Mouse (Mus musculus) heart, embryonic 13.5 days (tissue): Measurements from ENCODE around the gene Fam136a. TPM values are rescaled to one million over a fixed set of nuclear protein-coding genes. Genes with fewer than 3 reads are reported as not detected.
A peak's percentile ranks its signal among the peaks of the same experiment; 100 is the strongest.

ENCODE experiments used
- ATAC-seq: fragments of 200-750 bp; cut with Nextera tagmentation; 2 replicates; pipeline ENCODE4 v1.8.0; 2017; ENCODE audit warnings: moderate TSS enrichment; ENCODE audit not compliant: insufficient number of reproducible peaks, low FRiP score, low TSS enrichment; ENCODE audit errors: extremely low read depth
- H3K27ac ChIP-seq: fragments of 300-500 bp; sonication (generic); replicated peaks from 2 replicates; pipeline ENCODE4 v1.5.1; 2015; ENCODE audit warnings: moderate library complexity, mild to moderate bottlenecking, inconsistent platforms
- H3K27me3 ChIP-seq: fragments of 300-500 bp; sonication (generic); replicated peaks from 2 replicates; pipeline ENCODE4 v1.6.1; 2015; ENCODE audit warnings: mild to moderate bottlenecking, inconsistent platforms
- H3K36me3 ChIP-seq: fragments of 300-500 bp; sonication (generic); 2 replicates; pipeline ENCODE4 v1.6.1; 2015; ENCODE audit warnings: mild to moderate bottlenecking, inconsistent platforms
- H3K4me1 ChIP-seq: fragments of 300-500 bp; sonication (generic); 2 replicates; pipeline ENCODE4 v1.6.1; 2015; ENCODE audit warnings: inconsistent platforms
- H3K4me2 ChIP-seq: fragments of 300-500 bp; sonication (generic); 2 replicates; pipeline ENCODE4 v1.6.1; 2015; ENCODE audit warnings: inconsistent platforms, mild to moderate bottlenecking, moderate library complexity
- H3K4me3 ChIP-seq: fragments of 300-500 bp; sonication (generic); 2 replicates; pipeline ENCODE4 v1.5.1; 2015; ENCODE audit warnings: moderate library complexity, mild to moderate bottlenecking, inconsistent platforms
- H3K9ac ChIP-seq: fragments of 300-500 bp; sonication (generic); 2 replicates; pipeline ENCODE4 v1.6.1; 2015; ENCODE audit warnings: inconsistent platforms, mild to moderate bottlenecking, moderate library complexity
- H3K9me3 ChIP-seq: fragments of 300-500 bp; sonication (generic); 2 replicates; pipeline ENCODE4 v1.6.1; 2016; ENCODE audit warnings: inconsistent platforms
- WGBS: fragments of 180-500 bp; shearing (Covaris S2); methylation state at CpG from one replicate; pipeline ENCODE4 v1.1.7; 2015; ENCODE audit warnings: mixed read lengths; 5-methylcytosine and 5-hydroxymethylcytosine counted together
- polyA plus RNA-seq: library from polyadenylated mRNA; unstranded; fragments of >200 nt; fragmentation: Nextera tagmentation; extraction: Ambion mirVana; gene quantifications from 2 replicates; pipeline ENCODE4 v1.2.1, GENCODE M21; 2015

Fam136a gene
- polyA plus RNA-seq, 1 experiment from 2014 or later, result 93.8 TPM

DNA sequence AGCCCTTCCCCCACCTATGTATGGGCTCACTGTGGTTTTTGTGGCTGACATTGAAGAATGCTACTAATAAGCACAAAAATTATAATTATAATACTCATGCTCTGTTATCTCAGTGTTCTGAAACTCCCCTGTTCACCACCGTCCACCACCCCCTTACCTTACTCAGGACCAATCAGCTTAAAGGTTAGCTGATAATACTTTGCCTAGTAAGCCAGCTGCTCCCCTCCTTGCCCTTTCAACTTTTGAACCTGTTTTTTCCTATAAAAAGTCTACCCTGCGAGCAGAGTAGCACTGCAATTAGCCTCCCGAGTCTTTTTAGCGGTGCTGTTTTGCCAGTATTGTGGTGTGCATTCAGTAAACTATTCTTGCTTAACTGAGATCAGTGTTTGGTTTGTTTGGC is 19.2 kb downstream of the Fam136a start:
- H3K27me3 ChIP-seq, result no peaks in the 10 kb centered on the region
- no peak overlapping the region for H3K4me3 ChIP-seq
- 47% methylated on average over 4 of the region's 4 CpGs for WGBS
- ATAC-seq, result no peak
- H3K27ac ChIP-seq, result no peak overlapping the region
- H3K4me2 ChIP-seq, result no peak overlapping the region
- no peaks in the 10 kb centered on the region for H3K4me1 ChIP-seq
- H3K9ac ChIP-seq, result no peak overlapping the region
- peaks cover 39% of the 10 kb centered on the region for H3K36me3 ChIP-seq
- H3K9me3 ChIP-seq, result no peaks in the 10 kb centered on the region

DNA sequence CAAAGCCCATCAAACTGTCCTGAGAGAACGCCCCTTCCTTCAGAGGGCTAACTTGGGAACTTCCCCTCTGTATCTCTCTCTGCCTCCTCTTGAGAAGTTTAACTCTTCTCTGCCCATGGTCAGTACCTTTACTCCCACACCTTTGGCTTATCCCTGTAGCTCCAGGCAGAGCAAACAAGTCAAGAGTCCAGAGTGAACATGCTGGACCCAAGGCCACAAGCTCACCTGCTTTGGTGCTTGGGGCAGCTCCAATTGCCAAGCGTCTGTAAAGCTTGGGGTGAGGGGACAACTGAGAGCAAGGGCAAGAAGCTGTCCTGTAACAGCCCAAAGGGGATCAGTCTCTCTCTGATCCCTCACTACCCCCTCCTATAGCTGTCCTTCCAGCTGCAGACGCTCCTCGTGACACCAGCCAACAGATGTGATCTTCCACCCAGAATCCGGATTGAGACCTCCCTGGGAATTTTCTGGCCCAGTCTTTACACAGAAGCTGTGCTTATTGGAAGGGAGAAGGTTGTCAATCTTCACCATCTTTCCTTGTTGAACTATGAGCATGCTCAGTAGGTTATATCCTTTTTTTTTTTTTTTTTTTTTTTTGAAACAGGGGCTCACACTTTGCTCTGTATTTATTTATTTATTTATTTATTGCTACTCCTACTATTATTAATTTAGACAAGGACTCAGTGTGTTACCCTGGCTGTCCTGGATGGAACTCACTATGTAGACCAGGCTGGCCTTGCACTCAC is 20.1 kb downstream of the Fam136a start:
- no peaks in the 10 kb centered on the region for H3K4me1 ChIP-seq
- H3K27ac ChIP-seq, result no peak overlapping the region
- no peak overlapping the region for H3K4me2 ChIP-seq
- 65% methylated on average over 5 of the region's 5 CpGs for WGBS
- H3K4me3 ChIP-seq, result no peak overlapping the region
- H3K9ac ChIP-seq, result no peak overlapping the region
- H3K9me3 ChIP-seq, result no peaks in the 10 kb centered on the region
- ATAC-seq, result no peak
- peaks cover 44% of the 10 kb centered on the region for H3K36me3 ChIP-seq
- no peaks in the 10 kb centered on the region for H3K27me3 ChIP-seq

DNA sequence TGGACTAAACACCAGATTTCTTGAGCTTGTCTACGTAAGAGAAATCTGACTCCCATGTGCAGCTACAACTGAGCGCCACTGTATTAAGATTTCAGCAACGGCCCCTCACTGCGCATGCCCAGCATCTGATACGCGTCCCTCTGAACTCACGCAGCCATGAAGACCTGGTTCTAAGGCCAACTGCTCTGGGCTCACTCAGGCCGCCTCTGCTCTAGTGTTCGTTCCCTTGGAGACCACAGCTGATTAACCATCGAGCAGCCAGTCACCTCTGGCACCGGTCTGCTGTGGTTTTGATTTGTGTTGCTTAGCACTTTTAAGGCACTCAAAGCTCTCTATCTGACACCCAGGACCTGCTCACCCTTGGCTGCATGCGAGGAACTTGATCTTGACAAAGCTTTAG is 21.9 kb downstream of the Fam136a start:
- Histone ChIP-seq H3K36me3 (peaks cover 62% of the 10 kb centered on the region), H3K9ac (no peak overlapping the region), H3K4me3 (no peak overlapping the region), H3K27ac (no peak overlapping the region), H3K4me2 (no peak overlapping the region), H3K27me3 (no peaks in the 10 kb centered on the region), H3K4me1 (no peaks in the 10 kb centered on the region), H3K9me3 (no peaks in the 10 kb centered on the region)
- ATAC-seq, result no peak
- 76% methylated on average over 12 of the region's 12 CpGs for WGBS

DNA sequence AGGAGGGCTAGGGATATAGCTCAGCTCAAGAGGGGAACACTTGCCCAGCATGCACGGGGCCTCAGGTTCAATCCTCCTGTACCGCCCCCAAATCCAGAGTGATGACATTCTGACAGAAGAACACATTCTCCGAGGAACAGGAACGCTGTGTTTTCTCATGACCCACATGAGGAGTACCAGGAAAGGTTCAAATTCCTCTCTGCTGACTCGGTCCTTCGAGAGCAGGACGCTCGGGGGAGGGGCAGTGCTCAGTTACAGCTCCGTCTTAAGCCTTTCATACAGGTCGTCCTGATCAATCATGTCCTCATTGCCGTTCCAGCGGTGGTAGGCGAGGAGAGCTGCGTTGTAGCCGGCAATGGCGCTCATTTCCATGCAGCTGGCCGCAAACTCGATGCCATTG is 23.0 kb downstream of the Fam136a start:
- Histone ChIP-seq H3K4me1 (no peaks in the 10 kb centered on the region), H3K27ac (no peak overlapping the region), H3K9me3 (no peaks in the 10 kb centered on the region), H3K36me3 (peaks cover 70% of the 10 kb centered on the region), H3K27me3 (no peaks in the 10 kb centered on the region), H3K4me2 (no peak overlapping the region), H3K4me3 (no peak overlapping the region), H3K9ac (no peak overlapping the region)
- whole genome bisulfite sequencing, result 63% methylated on average over 18 of the region's 18 CpGs
- no peak for ATAC-seq

DNA sequence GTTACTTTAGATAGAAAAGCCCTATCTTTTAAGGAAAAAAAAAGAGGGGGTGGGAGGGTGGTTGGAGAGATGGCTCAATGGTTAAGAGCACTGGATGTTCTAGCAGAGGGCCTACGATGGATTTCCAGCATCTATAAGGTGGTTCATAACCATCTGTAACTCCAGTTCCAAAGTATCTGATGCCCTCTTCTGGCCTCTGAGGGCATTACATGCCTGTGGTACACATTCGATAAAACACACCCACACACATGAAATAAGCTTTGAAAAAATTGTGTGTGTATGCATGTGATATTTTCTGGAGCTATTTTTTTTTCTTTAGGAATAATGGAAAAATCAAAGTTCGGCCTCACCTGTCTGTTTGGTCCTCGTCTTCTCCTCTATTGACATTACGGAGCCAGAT is 25.9 kb downstream of the Fam136a start:
- Histone ChIP-seq H3K27ac (no peak overlapping the region), H3K9ac (no peak overlapping the region), H3K4me3 (no peak overlapping the region), H3K4me2 (no peak overlapping the region), H3K4me1 (peaks cover 21% of the 10 kb centered on the region), H3K9me3 (no peaks in the 10 kb centered on the region), H3K36me3 (peaks cover 76% of the 10 kb centered on the region), H3K27me3 (no peaks in the 10 kb centered on the region)
- ATAC-seq, result no peak
- 93% methylated on average over 5 of the region's 5 CpGs for WGBS

DNA sequence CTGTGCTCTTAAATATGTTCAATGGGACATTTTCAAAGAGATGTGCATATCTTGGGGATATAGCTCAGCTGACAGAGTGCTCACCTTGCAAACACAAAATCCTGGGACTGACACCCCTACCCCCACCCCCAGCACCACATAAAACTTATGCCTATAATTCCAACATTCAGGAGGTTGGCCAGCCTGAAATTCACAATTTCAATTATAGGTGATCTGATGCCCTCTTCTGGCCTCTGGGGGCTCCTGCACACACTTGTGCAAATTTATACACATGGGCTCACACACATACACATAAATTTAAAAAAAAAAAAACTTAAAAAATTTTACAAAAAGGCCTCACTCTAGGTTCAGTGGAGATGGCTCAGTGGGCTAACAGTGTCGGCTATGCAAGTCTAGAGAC is 27.7 kb downstream of the Fam136a start:
- Histone ChIP-seq H3K36me3 (peaks cover 60% of the 10 kb centered on the region), H3K4me1 (peaks cover 29% of the 10 kb centered on the region), H3K9me3 (no peaks in the 10 kb centered on the region), H3K4me3 (no peak overlapping the region), H3K27ac (no peak overlapping the region), H3K27me3 (no peaks in the 10 kb centered on the region), H3K4me2 (no peak overlapping the region), H3K9ac (no peak overlapping the region)
- no peak for ATAC-seq
- WGBS, result 90% methylated on average over 1 of the region's 1 CpGs

DNA sequence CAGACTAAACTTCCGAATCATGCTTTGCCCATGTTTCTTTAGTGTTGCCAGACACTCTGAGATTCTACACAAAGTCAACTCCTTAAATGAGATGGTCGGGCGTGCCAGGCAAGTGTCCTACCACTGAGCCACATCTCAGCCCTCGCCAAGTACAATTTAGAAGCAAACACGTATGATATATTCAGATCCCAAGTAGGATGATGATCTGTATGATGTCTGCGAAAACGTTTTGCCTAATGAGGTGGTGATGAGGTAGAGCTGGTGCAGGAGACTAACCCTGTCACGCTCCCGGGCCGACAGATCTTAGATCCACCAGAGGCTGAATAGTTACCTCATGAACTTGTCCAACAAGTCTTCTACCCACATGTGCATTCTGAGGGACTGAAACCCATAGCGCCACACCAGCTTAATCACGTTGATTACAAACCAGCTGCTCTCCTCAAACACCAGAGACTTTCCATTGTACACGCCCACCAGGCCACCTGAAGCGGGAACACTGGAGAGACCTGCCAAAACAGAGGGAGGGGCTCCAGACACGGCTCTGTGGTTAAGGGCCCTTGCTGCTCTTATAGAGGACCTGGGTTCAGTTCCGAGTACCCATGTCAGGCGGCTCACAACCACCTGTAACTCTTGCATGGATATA is 28.8 kb downstream of the Fam136a start:
- Histone ChIP-seq H3K27ac (no peak overlapping the region), H3K36me3 (peaks cover 50% of the 10 kb centered on the region), H3K4me2 (no peak overlapping the region), H3K4me3 (no peak overlapping the region), H3K9me3 (no peaks in the 10 kb centered on the region), H3K27me3 (peaks cover 3% of the 10 kb centered on the region; the same call in 1 of the 2 replicates), H3K9ac (0 out of 2 replicates have a peak overlapping the region, but pooled peaks have one; percentile 93), H3K4me1 (peaks cover 29% of the 10 kb centered on the region)
- no peak for ATAC-seq
- WGBS, result 82% methylated on average over 17 of the region's 17 CpGs

DNA sequence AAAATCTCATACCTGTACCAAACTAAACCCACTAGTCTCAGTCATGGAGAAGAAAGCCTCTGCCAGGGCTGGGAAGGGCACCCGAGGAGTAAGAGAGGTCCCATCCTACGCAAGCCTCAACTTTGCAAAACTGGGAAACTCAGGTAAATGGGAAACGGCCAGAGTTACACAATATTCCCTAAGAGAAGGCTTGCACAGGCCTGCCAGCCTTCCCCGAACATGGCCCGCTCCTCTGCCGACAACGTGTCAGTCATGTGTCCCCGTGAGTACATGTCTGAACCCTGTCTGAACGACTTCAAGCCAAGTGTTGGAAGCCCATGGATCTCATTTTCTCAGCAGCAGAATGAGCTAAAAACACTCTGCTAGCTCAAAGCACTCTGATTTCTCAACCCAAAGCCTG is 29.6 kb downstream of the Fam136a start:
- peaks cover 29% of the 10 kb centered on the region for H3K4me1 ChIP-seq
- peaks cover 42% of the 10 kb centered on the region for H3K36me3 ChIP-seq
- no peak for ATAC-seq
- WGBS, result 66% methylated on average over 9 of the region's 9 CpGs
- no peak overlapping the region for H3K4me3 ChIP-seq
- peaks cover 8% of the 10 kb centered on the region for H3K27me3 ChIP-seq
- H3K4me2 ChIP-seq, result peak overlapping the region; percentile 92
- peak overlapping the region; percentile 93 for H3K9ac ChIP-seq
- no peak overlapping the region for H3K27ac ChIP-seq
- no peaks in the 10 kb centered on the region for H3K9me3 ChIP-seq

DNA sequence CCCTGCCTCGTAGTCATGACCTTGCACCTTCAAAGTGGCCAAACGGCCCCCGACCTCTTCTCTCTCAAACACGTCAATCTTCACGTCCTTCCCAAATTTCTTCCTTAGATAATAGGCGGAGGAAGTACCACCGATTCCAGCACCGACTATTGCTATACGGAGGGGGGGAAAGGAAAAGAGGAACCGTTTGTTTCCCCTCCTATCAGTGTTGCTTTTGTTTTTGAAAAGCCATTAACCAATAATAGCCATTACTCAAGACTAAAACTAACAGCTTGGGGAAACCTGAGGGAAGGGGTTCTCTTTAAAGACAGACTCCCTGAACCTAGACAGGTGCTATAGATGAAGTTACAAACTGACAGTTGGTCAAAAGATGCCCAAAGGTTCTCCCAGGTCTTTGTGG is 30.5 kb downstream of the Fam136a start:
- H3K36me3 ChIP-seq, result peaks cover 32% of the 10 kb centered on the region
- peak overlapping the region; percentile 92 for H3K4me2 ChIP-seq
- peaks cover 33% of the 10 kb centered on the region for H3K4me1 ChIP-seq
- H3K9ac ChIP-seq, result peak overlapping the region; percentile 93
- peak overlapping the region; percentile 92; the same call in 1 of the 2 replicates for H3K27ac ChIP-seq
- no peaks in the 10 kb centered on the region for H3K9me3 ChIP-seq
- H3K4me3 ChIP-seq, result peak overlapping the region; percentile 92
- no peak for ATAC-seq
- peaks cover 8% of the 10 kb centered on the region for H3K27me3 ChIP-seq
- WGBS, result 20% methylated on average over 10 of the region's 10 CpGs

DNA sequence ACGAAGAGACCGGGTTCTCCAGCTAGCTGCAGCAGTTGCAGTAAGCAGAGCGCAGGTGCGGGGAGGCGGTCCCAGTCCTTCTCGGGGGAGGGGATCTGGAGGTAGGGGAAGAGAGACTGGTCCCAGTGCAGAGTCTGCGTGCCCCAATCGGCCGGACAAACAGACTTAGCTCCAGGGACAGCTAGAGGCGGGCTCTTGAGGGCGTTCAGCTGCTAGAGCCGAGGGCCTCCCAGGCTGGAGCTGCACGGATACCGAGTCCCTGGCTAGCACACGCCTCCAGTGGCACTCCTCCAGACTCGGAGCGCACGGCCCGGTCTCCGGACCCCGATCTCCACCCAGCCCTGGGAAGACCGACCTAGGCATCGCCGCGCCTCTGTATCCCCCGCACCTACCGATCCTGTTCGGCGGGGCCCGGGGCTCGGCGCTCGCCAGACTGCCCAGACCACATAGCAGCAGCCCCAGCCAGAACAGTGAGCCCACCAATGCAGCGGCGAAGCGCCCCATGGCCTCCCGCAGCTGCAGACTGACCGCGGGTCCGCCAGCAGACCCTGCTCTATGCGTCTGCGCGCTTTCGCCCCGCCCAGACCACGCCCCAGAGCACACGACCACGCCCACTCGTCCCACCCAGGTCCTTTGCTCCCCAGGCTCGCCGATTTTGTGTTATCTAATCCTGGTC is 31.3 kb downstream of the Fam136a start, which contains the start of gene Pcyox1:
TSS of gene Pcyox1 (minus strand) at position 574 of the 676 bp plus-strand sequence.
- Histone ChIP-seq H3K4me2 (peak within 1 kb of the TSS; percentile 92), H3K9ac (peak within 1 kb of the TSS; percentile 93), H3K4me3 (peak within 1 kb of the TSS; percentile 92), H3K36me3 (peaks cover 25% of the 10 kb centered on the region), H3K9me3 (no peaks in the 10 kb centered on the region), H3K4me1 (peaks cover 34% of the 10 kb centered on the region), H3K27ac (peak within 1 kb of the TSS; percentile 92), H3K27me3 (peaks cover 8% of the 10 kb centered on the region)
- under 1% methylated on average over 51 of the region's 51 CpGs for WGBS
- ATAC-seq, result peak; percentile 92

DNA sequence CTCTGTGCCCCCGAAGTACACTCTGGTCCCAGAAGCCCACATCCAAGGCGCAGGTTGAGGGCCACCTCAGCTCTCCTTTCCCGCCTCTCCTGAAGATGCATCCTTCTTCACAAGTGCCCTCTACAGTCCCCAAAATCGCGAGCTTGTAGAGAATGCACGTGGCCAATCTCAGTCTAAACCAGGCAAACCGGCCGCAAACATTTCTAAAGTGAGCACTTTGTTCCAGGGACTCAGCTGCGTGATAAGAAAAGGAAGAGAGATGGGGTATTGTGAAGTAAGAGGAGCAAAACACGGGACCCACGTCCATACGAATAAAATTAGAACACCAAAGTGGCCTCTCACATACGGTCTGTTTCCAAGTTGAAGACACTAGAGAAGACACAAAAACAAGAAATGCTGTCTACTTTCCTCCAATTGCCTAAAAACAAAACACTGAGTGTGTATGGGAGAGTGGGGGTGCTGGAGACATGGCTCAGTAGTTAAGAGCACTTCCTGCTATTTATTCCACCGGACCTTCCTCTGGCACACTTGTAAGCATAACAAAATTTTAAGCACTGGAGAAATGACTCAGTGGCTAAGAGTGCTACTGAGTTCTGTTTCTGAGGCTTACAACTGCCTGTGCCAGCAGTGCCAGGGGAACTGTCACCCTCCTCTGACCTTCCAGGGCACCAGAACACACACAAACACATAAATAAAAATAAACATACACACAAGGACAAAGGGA is 32.0 kb downstream of the Fam136a start:
- H3K4me1 ChIP-seq, result peaks cover 34% of the 10 kb centered on the region
- no peaks in the 10 kb centered on the region for H3K9me3 ChIP-seq
- H3K4me2 ChIP-seq, result peak overlapping the region; percentile 92
- H3K27me3 ChIP-seq, result peaks cover 8% of the 10 kb centered on the region
- peaks cover 18% of the 10 kb centered on the region for H3K36me3 ChIP-seq
- H3K9ac ChIP-seq, result peak overlapping the region; percentile 93
- no peak for ATAC-seq
- WGBS, result 4% methylated on average over 14 of the region's 14 CpGs
- H3K4me3 ChIP-seq, result peak overlapping the region; percentile 92
- H3K27ac ChIP-seq, result peak overlapping the region; percentile 92
